Mouse (Mus musculus): Measurements from ENCODE around the gene Slc25a17. TPM values are rescaled to one million over a fixed set of nuclear protein-coding genes. Genes with fewer than 3 reads are reported as not detected.

Gene Slc25a17
- total RNA-seq, 1 experiment, result 86.3 TPM

- TF ChIP-seq ZC3H11A (IDR thresholded peaks at IDR 0.05; ENCODE audit: borderline replicate concordance, low read depth, low read length), result no peak
- no peak for TF ChIP-seq HCFC1 (IDR thresholded peaks at IDR 0.05; ENCODE audit: borderline replicate concordance, insufficient read depth, low read length)
- TF ChIP-seq ZNF384 (IDR thresholded peaks at IDR 0.05; ENCODE audit: low read depth, low read length), result no peak
- Histone ChIP-seq H3K9ac (ENCODE audit: insufficient read depth, low read depth, low read length, poor library complexity, severe bottlenecking) (no peak overlapping the region), H3K27ac (ENCODE audit: insufficient read depth, low read depth, low read length, poor library complexity, severe bottlenecking) (no peak overlapping the region), H3K4me3 (ENCODE audit: insufficient read depth in 1 of 2, low read depth in 1 of 2, low read length in 2 of 2, poor library complexity in 1 of 2, severe bottlenecking in 1 of 2) (no peak overlapping the region), H3K9me3 (ENCODE audit: control insufficient read depth, insufficient read depth, low read depth, low read length) (no peaks in the 10 kb centered on the region), H3K4me1 (ENCODE audit: control insufficient read depth in 2 of 2, insufficient read depth in 2 of 2, low read length in 2 of 2, poor library complexity in 1 of 2) (no peaks in the 10 kb centered on the region), H3K36me3 (ENCODE audit: control insufficient read depth, insufficient read depth, low read length, poor library complexity, severe bottlenecking) (peaks cover 16% of the 10 kb centered on the region; the same call in 1 of the 2 replicates)
- no peak for DNase-seq (ENCODE audit: low read depth, low spot score)
- in situ Hi-C loops (cut with MboI; ENCODE audit: low sequenced_read_pairs in 2 of 2, unreplicated experiment in 2 of 2), result no loop called here
These were observed 21.5 kb downstream of the Slc25a17 start for GRCm38 (mm10) chr15:81339158-81339557.

- H3K9ac ChIP-seq (ENCODE audit: insufficient read depth, low read depth, low read length, poor library complexity, severe bottlenecking), result no peak overlapping the region
- in situ Hi-C loops (cut with MboI; ENCODE audit: low sequenced_read_pairs in 2 of 2, unreplicated experiment in 2 of 2), result no loop called here
- H3K27ac ChIP-seq (ENCODE audit: insufficient read depth, low read depth, low read length, poor library complexity, severe bottlenecking), result no peak overlapping the region
- DNase-seq (ENCODE audit: low read depth, low spot score), result no peak
- H3K36me3 ChIP-seq (ENCODE audit: control insufficient read depth, insufficient read depth, low read length, poor library complexity, severe bottlenecking), result peaks cover 13% of the 10 kb centered on the region; the same call in 1 of the 2 replicates
- 0 out of 4 replicates have a peak, but pooled peaks cover 0 to 2% of the 10 kb centered on the region in 2 experiments for H3K4me1 ChIP-seq (ENCODE audit: control insufficient read depth in 2 of 2, insufficient read depth in 2 of 2, low read length in 2 of 2, poor library complexity in 1 of 2)
- no peak for TF ChIP-seq MAFK (IDR thresholded peaks at IDR 0.05; ENCODE audit: insufficient read depth, low read depth, low read length)
- no peak for TF ChIP-seq HCFC1 (IDR thresholded peaks at IDR 0.05; ENCODE audit: borderline replicate concordance, insufficient read depth, low read length)
- no peak for TF ChIP-seq ZC3H11A (IDR thresholded peaks at IDR 0.05; ENCODE audit: borderline replicate concordance, low read depth, low read length)
- TF ChIP-seq ZNF384 (IDR thresholded peaks at IDR 0.05; ENCODE audit: low read depth, low read length), result no peak
- TF ChIP-seq CHD2 (IDR thresholded peaks at IDR 0.05; ENCODE audit: low read depth, low read length), result no peak
- no peaks in the 10 kb centered on the region for H3K9me3 ChIP-seq (ENCODE audit: control insufficient read depth, insufficient read depth, low read depth, low read length)
- no peak overlapping the region for H3K4me3 ChIP-seq (ENCODE audit: insufficient read depth in 1 of 2, low read depth in 1 of 2, low read length in 2 of 2, poor library complexity in 1 of 2, severe bottlenecking in 1 of 2)
These were observed 24.1 kb downstream of the Slc25a17 start for GRCm38 (mm10) chr15:81336466-81336865.

DNA sequence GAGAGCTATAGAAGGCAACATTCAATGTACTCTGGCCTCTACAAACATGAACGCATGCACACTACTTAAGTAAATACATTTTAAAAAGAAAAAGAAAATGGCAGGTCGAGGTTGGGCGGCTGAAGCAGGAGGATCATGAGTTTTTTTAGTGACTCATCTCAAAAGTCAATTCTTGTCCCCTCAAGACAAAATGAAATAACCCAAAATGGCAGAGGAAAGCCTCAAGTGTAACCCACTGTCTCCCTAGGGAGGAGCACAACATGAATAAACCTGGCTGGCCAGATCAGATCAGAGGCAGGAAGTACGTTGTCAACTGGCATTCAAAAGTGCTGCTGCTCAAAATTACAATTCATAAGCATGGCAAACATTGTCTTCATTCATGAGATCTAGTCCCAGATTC, 28.1 kb downstream of the Slc25a17 start:
- DNase-seq (ENCODE audit: low read depth, low spot score), result no peak
- in situ Hi-C loops (cut with MboI; ENCODE audit: low sequenced_read_pairs in 2 of 2, unreplicated experiment in 2 of 2), result no loop called here
- Histone ChIP-seq H3K9me3 (ENCODE audit: control insufficient read depth, insufficient read depth, low read depth, low read length) (no peaks in the 10 kb centered on the region), H3K4me3 (ENCODE audit: insufficient read depth in 1 of 2, low read depth in 1 of 2, low read length in 2 of 2, poor library complexity in 1 of 2, severe bottlenecking in 1 of 2) (no peak overlapping the region), H3K9ac (ENCODE audit: insufficient read depth, low read depth, low read length, poor library complexity, severe bottlenecking) (no peak overlapping the region), H3K27ac (ENCODE audit: insufficient read depth, low read depth, low read length, poor library complexity, severe bottlenecking) (no peak overlapping the region), H3K4me1 (ENCODE audit: control insufficient read depth in 2 of 2, insufficient read depth in 2 of 2, low read length in 2 of 2, poor library complexity in 1 of 2) (peaks cover 0 to 6% of the 10 kb centered on the region in 2 experiments; a peak in 1 of 4 replicates), H3K36me3 (ENCODE audit: control insufficient read depth, insufficient read depth, low read length, poor library complexity, severe bottlenecking) (peaks cover 18% of the 10 kb centered on the region; the same call in 1 of the 2 replicates)
- no peak for TF ChIP-seq HCFC1 (IDR thresholded peaks at IDR 0.05; ENCODE audit: borderline replicate concordance, insufficient read depth, low read length)
- no peak for TF ChIP-seq ZNF384 (IDR thresholded peaks at IDR 0.05; ENCODE audit: low read depth, low read length)
- TF ChIP-seq ZC3H11A (IDR thresholded peaks at IDR 0.05; ENCODE audit: borderline replicate concordance, low read depth, low read length), result no peak
- no peak for TF ChIP-seq MAFK (IDR thresholded peaks at IDR 0.05; ENCODE audit: insufficient read depth, low read depth, low read length)
- no peak for TF ChIP-seq CHD2 (IDR thresholded peaks at IDR 0.05; ENCODE audit: low read depth, low read length)

DNA sequence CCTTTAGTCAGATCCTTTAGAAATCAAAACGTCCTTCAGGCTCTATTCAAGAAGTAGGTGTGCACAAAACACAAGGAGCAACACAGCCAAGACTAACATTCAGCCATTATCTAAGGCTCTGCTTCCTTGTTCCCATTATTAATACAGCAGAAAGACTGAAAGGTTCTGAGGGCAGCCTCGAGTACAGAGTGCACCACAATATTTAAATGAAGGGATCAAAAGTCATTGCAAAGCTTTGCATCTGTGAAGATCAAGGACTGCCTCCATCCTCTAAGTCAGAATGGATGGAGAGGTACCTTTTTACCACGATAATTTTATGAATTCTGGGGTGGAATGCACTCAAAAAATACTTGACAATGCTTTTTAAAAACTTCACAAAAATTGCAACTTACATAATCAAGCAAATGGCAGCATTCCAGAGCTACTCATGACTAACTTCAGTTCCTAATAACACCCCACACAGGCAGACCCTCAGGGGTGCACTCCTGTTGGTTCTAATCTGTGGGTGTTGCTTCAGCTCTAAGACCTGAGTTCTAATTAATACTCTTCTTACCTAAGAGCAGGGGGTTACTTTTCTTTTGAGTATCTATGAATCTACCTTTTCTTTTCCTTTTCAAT, 29.7 kb downstream of the Slc25a17 start:
- Histone ChIP-seq H3K4me1 (ENCODE audit: control insufficient read depth in 2 of 2, insufficient read depth in 2 of 2, low read length in 2 of 2, poor library complexity in 1 of 2) (peaks cover 0 to 6% of the 10 kb centered on the region in 2 experiments; a peak in 1 of 4 replicates), H3K36me3 (ENCODE audit: control insufficient read depth, insufficient read depth, low read length, poor library complexity, severe bottlenecking) (peaks cover 18% of the 10 kb centered on the region; the same call in 1 of the 2 replicates), H3K9me3 (ENCODE audit: control insufficient read depth, insufficient read depth, low read depth, low read length) (no peaks in the 10 kb centered on the region), H3K9ac (ENCODE audit: insufficient read depth, low read depth, low read length, poor library complexity, severe bottlenecking) (no peak overlapping the region), H3K4me3 (ENCODE audit: insufficient read depth in 1 of 2, low read depth in 1 of 2, low read length in 2 of 2, poor library complexity in 1 of 2, severe bottlenecking in 1 of 2) (no peak overlapping the region), H3K27ac (ENCODE audit: insufficient read depth, low read depth, low read length, poor library complexity, severe bottlenecking) (no peak overlapping the region)
- no peak for DNase-seq (ENCODE audit: low read depth, low spot score)
- TF ChIP-seq ZNF384 (IDR thresholded peaks at IDR 0.05; ENCODE audit: low read depth, low read length) (no peak), MAFK (IDR thresholded peaks at IDR 0.05; ENCODE audit: insufficient read depth, low read depth, low read length) (no peak), CHD2 (IDR thresholded peaks at IDR 0.05; ENCODE audit: low read depth, low read length) (no peak), ZC3H11A (IDR thresholded peaks at IDR 0.05; ENCODE audit: borderline replicate concordance, low read depth, low read length) (no peak), HCFC1 (IDR thresholded peaks at IDR 0.05; ENCODE audit: borderline replicate concordance, insufficient read depth, low read length) (no peak)
- in situ Hi-C loops (cut with MboI; ENCODE audit: low sequenced_read_pairs in 2 of 2, unreplicated experiment in 2 of 2), result no loop called here

Measured in ES-E14 (cell line).